Mouse (Mus musculus) midbrain, embryonic 10.5 days (tissue): Measurements from ENCODE around the gene Thoc2. TPM values are rescaled to one million over a fixed set of nuclear protein-coding genes. Genes with fewer than 3 reads are reported as not detected.
"Not testable (repeated sequence)": the region's sequence is repeated elsewhere in the genome, so short reads cannot be mapped to it uniquely, and the experiment has no call there.

Experiments
- DNase-seq: peaks from one replicate; pipeline ENCODE4 v3.0.0-alpha.2; 2017; ENCODE audit warnings: low spot score
- H3K27ac ChIP-seq: fragments of 300-500 bp; sonication (generic); replicated peaks from 2 replicates; pipeline ENCODE4 v1.5.1; 2016; ENCODE audit warnings: mild to moderate bottlenecking
- H3K27me3 ChIP-seq: fragments of 300-500 bp; sonication (generic); 2 replicates; pipeline ENCODE4 v1.6.1; 2016; ENCODE audit warnings: low read depth, mild to moderate bottlenecking; ENCODE audit not compliant: poor library complexity, severe bottlenecking
- H3K36me3 ChIP-seq: fragments of 300-500 bp; sonication (generic); 2 replicates; pipeline ENCODE4 v1.6.1; 2016; ENCODE audit warnings: mild to moderate bottlenecking, moderate library complexity
- H3K4me1 ChIP-seq: fragments of 300-500 bp; sonication (generic); 2 replicates; pipeline ENCODE4 v1.6.1; 2016
- H3K4me3 ChIP-seq: fragments of 300-500 bp; sonication (generic); 2 replicates; pipeline ENCODE4 v1.5.1; 2016; ENCODE audit warnings: mild to moderate bottlenecking, moderate library complexity
- H3K9me3 ChIP-seq: fragments of 300-500 bp; sonication (generic); replicated peaks from 2 replicates; pipeline ENCODE4 v1.6.1; 2016; ENCODE audit warnings: mild to moderate bottlenecking
- WGBS: fragments of 180-500 bp; shearing (Covaris S2); methylation state at CpG from one replicate; pipeline ENCODE4 v1.1.7; 2016; 5-methylcytosine and 5-hydroxymethylcytosine counted together
- polyA plus RNA-seq: library from polyadenylated mRNA; unstranded; fragments of >200 nt; fragmentation: Nextera tagmentation; extraction: Ambion mirVana; gene quantifications from 2 replicates; pipeline ENCODE4 v1.2.1, GENCODE M21; 2016

Gene Thoc2
- 79.9 and 88.5 TPM in 2 replicates for polyA plus RNA-seq

DNA sequence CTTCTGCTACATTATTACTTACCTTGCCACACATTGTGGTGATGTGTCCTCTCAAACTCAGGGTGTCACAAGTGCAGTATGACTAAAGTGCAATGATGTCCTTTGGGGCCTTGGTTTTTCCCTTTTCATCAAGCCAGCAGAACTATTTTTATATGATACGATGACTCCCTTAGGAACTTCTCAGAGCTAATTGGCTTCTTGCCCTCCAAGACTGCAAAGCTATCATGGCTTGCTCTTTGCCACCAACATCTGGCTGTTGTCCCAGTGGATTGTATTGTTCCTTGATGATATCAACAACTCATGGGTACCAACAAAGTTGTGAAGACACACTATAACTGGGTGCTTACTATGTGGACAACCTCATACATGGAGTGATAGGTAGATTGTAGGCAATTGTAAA is at the start of gene Thoc2:
TSS of gene Thoc2 (minus strand) at position 101 of the 400 bp plus-strand sequence.
- 89% methylated on average over 1 of the region's 1 CpGs for WGBS
- DNase-seq, result no peak
- Histone ChIP-seq H3K27me3 (no peaks in the 10 kb centered on the region), H3K4me1 (no peaks in the 10 kb centered on the region), H3K9me3 (no peaks in the 10 kb centered on the region), H3K27ac (no peak within 1 kb of the TSS), H3K36me3 (no peaks in the 10 kb centered on the region), H3K4me3 (no peak within 1 kb of the TSS)

DNA sequence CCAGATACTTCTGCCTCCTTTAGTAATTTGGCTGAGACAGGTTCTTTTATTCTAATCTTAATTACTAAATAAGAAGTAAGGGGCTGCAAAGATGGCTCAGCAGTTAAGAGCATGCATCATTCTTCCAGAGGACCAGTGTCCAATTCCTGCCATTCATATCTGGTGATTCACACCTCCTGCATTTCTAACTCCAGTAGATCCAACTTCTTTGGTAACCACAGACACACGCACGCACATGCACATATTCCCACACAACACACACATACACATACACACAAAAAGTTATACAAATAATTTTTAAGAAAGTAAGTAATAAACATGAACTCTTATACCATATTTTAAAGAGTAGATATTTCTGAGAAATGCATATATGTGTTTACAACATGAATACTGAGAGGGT is 49.6 kb upstream of the Thoc2 start:
- 92% methylated on average over 2 of the region's 2 CpGs for WGBS
- no peak overlapping the region for H3K4me3 ChIP-seq
- H3K36me3 ChIP-seq, result no peaks in the 10 kb centered on the region
- DNase-seq, result no peak
- no peaks in the 10 kb centered on the region for H3K4me1 ChIP-seq
- no peaks in the 10 kb centered on the region for H3K27me3 ChIP-seq
- peaks cover 5% of the 10 kb centered on the region; the same call in 1 of the 2 replicates for H3K9me3 ChIP-seq
- no peak overlapping the region for H3K27ac ChIP-seq

DNA sequence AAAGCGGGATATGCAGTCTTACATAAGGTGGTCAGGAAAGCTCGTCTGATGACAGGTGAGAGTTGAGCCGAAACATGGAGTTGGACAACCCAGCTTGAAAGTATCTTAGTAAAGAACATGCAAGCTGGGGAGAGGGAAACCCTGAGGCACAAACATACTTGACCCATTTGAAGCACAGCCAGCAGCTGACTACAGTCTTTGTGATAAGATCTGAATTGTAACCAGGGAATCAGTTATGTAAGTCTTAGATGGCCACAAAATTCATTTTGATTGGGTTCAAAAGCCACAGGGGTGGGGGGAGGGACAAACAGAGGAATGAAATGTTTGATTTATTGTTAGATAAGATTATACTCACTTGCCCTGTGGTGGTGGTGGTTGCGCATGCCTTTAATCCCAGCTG is 48.9 kb upstream of the Thoc2 start:
- WGBS, result 87% methylated on average over 4 of the region's 4 CpGs

GRCm38 (mm10) chrX:41957161-41957560 is 36.7 kb upstream of the Thoc2 start:
- H3K27ac ChIP-seq, result no peak overlapping the region
- DNase-seq, result no peak
- H3K4me1 ChIP-seq, result no peaks in the 10 kb centered on the region
- H3K4me3 ChIP-seq, result no peak overlapping the region
- H3K27me3 ChIP-seq, result no peaks in the 10 kb centered on the region
- WGBS, result 68% methylated on average over 4 of the region's 4 CpGs
- no peaks in the 10 kb centered on the region for H3K9me3 ChIP-seq
- H3K36me3 ChIP-seq, result no peaks in the 10 kb centered on the region

More for the DNA sequence above, 48.9 kb upstream of the Thoc2 start:
- Histone ChIP-seq H3K27ac (no peak overlapping the region), H3K36me3 (no peaks in the 10 kb centered on the region), H3K9me3 (no peaks in the 10 kb centered on the region), H3K27me3 (no peaks in the 10 kb centered on the region), H3K4me3 (no peak overlapping the region), H3K4me1 (no peaks in the 10 kb centered on the region)
- no peak for DNase-seq

DNA sequence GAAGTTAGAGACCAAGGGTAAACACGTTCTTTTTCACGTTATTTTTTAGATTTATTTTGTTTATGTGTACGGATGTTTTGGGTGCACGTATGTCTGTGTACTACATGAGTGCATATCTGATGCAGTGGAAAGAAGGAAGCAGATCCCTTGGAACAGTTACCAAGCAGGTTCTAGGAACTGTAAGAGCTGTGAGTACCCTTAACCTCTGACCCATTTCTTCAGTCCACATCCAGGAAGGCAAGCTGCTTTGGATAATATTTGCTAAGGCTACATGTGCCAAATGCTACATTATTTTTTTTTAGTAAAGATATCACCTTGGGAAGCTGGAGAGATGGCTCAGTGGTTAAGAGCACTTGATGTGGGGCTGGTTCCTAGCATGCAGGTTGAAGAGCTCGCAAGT is 21.4 kb upstream of the Thoc2 start:
- Histone ChIP-seq H3K36me3 (no peaks in the 10 kb centered on the region), H3K27ac (no peak overlapping the region), H3K9me3 (no peaks in the 10 kb centered on the region), H3K27me3 (no peaks in the 10 kb centered on the region), H3K4me3 (no peak overlapping the region), H3K4me1 (no peaks in the 10 kb centered on the region)
- 90% methylated on average over 5 of the region's 5 CpGs for WGBS
- DNase-seq, result no peak

- H3K4me3 ChIP-seq, H3K4me1 ChIP-seq, DNase-seq, H3K9me3 ChIP-seq, H3K27me3 ChIP-seq, H3K27ac ChIP-seq, H3K36me3 ChIP-seq: not testable (repeated sequence)
- WGBS, result 58% methylated on average over 6 of the region's 6 CpGs
Observed at GRCm38 (mm10) chrX:41931821-41932220, 11.3 kb upstream of the Thoc2 start.

DNA sequence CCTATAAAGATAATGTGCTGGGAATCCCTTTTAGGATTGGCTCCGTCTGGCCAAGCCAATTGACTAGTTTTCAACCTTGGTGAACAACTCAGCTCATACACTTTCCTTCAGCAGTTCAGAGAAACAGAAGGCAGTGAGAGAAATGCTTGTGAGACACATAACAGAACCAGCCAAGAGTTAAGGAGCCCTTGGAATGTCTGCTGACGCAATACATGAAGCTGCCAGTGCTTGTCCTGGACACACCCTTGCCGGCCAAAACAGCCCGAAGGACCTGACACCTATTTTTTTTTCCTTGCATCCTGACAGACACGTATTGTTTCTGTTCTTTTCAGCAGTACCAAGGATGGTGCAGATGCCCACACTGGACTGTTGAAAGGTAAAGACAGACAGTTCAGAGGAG is 4.2 kb upstream of the Thoc2 start:
- no peak overlapping the region for H3K27ac ChIP-seq
- H3K9me3 ChIP-seq, result no peaks in the 10 kb centered on the region; the same call in 1 of the 2 replicates
- H3K4me3 ChIP-seq, result no peak overlapping the region
- DNase-seq, result no peak
- no peaks in the 10 kb centered on the region for H3K27me3 ChIP-seq
- H3K4me1 ChIP-seq, result no peaks in the 10 kb centered on the region
- H3K36me3 ChIP-seq, result no peaks in the 10 kb centered on the region
- 88% methylated on average over 5 of the region's 5 CpGs for WGBS

DNA sequence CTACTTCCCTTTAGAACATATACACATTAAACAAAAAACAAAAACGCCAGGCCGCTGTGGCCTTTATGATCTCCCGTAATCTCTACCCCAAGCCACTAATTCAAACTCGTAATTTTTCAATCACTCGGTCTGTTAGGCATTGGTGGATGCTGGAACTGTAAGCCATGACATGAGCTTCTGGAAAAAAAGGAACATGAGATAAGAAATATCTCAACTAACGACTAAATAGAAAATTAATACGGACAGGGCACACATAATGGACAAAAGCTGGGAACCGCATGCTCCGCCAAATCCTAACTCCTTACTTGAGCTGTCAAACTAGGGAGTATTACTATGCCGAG is 8.4 kb downstream of the Thoc2 start:
- 47% methylated on average over 10 of the region's 10 CpGs for WGBS
- H3K9me3 ChIP-seq, result 0 out of 2 replicates have a peak, but pooled peaks cover 4% of the 10 kb centered on the region
- DNase-seq, result no peak
- no peaks in the 10 kb centered on the region for H3K36me3 ChIP-seq
- no peaks in the 10 kb centered on the region for H3K27me3 ChIP-seq
- H3K4me1 ChIP-seq, result peaks cover 9% of the 10 kb centered on the region
- H3K27ac ChIP-seq, result peak overlapping the region; percentile 95
- H3K4me3 ChIP-seq, result peak overlapping the region; percentile 68

GRCm38 (mm10) chrX:41911390-41912060 is 8.9 kb downstream of the Thoc2 start:
- 12% methylated on average over 50 of the region's 59 CpGs for WGBS
- peaks cover 9% of the 10 kb centered on the region for H3K4me1 ChIP-seq
- H3K4me3 ChIP-seq, result peak overlapping the region; percentile 68
- peak overlapping the region; percentile 95 for H3K27ac ChIP-seq
- H3K36me3 ChIP-seq, result no peaks in the 10 kb centered on the region
- peak; percentile 87 for DNase-seq
- no peaks in the 10 kb centered on the region for H3K27me3 ChIP-seq
- H3K9me3 ChIP-seq, result 0 out of 2 replicates have a peak, but pooled peaks cover 4% of the 10 kb centered on the region

- no peaks in the 10 kb centered on the region for H3K27me3 ChIP-seq
- no peak for DNase-seq
- H3K36me3 ChIP-seq, result no peaks in the 10 kb centered on the region
- H3K4me1 ChIP-seq, result peaks cover 9% of the 10 kb centered on the region
- peak overlapping the region; percentile 68 for H3K4me3 ChIP-seq
- 0 out of 2 replicates have a peak, but pooled peaks cover 4% of the 10 kb centered on the region for H3K9me3 ChIP-seq
- peak overlapping the region; percentile 95 for H3K27ac ChIP-seq
- 26% methylated on average over 24 of the region's 24 CpGs for WGBS
Observed at GRCm38 (mm10) chrX:41910981-41911380, 9.5 kb downstream of the Thoc2 start.

DNA sequence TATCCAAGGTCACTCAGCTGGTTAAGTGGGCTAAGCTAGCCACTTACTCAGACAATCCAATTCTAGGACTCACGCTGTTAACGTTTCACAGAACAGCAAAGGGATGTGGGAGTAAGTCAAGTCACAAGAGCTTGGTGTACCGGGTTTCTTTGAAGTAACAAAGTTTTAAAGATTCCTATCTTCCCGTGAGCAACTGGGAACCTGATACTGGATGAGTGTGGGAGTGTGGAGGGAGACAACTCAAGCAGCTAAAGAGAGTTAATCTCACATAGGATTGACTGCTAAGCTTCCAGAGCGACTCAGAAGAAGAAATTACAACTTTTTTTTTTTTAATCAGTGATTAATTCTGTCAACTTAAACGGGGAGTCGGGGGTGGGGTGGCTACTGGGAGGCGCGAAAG is 10.0 kb downstream of the Thoc2 start:
- WGBS, result 18% methylated on average over 9 of the region's 9 CpGs
- H3K27ac ChIP-seq, result 0 out of 2 replicates have a peak overlapping the region, but pooled peaks have one; percentile 95
- H3K4me1 ChIP-seq, result peaks cover 9% of the 10 kb centered on the region
- no peaks in the 10 kb centered on the region for H3K36me3 ChIP-seq
- H3K4me3 ChIP-seq, result peak overlapping the region; percentile 68
- no peaks in the 10 kb centered on the region for H3K27me3 ChIP-seq
- H3K9me3 ChIP-seq, result 0 out of 2 replicates have a peak, but pooled peaks cover 4% of the 10 kb centered on the region
- DNase-seq, result no peak

GRCm38 (mm10) chrX:41884759-41885505 is 35.5 kb downstream of the Thoc2 start:
- WGBS, result 72% methylated on average over 4 of the region's 4 CpGs

GRCm38 (mm10) chrX:41876581-41876980 is 43.9 kb downstream of the Thoc2 start:
- H3K9me3 ChIP-seq, result no peaks in the 10 kb centered on the region
- no peaks in the 10 kb centered on the region for H3K27me3 ChIP-seq
- H3K27ac ChIP-seq, result no peak overlapping the region
- H3K4me1 ChIP-seq, result no peaks in the 10 kb centered on the region
- WGBS, result 90% methylated on average over 2 of the region's 2 CpGs
- no peak for DNase-seq
- H3K4me3 ChIP-seq, result no peak overlapping the region
- 0 out of 2 replicates have a peak, but pooled peaks cover 5% of the 10 kb centered on the region for H3K36me3 ChIP-seq

More at GRCm38 (mm10) chrX:41884759-41885505, 35.5 kb downstream of the Thoc2 start:
- H3K36me3 ChIP-seq, result no peaks in the 10 kb centered on the region
- no peak overlapping the region for H3K27ac ChIP-seq
- no peaks in the 10 kb centered on the region for H3K9me3 ChIP-seq
- H3K4me1 ChIP-seq, result no peaks in the 10 kb centered on the region
- no peak for DNase-seq
- no peak overlapping the region for H3K4me3 ChIP-seq
- H3K27me3 ChIP-seq, result no peaks in the 10 kb centered on the region
